Mouse (Mus musculus): ENCODE results near the gene Brca2. TPM values are rescaled to one million over a fixed set of nuclear protein-coding genes. Genes with fewer than 3 reads are reported as not detected.
A peak's percentile ranks its signal among the peaks of the same experiment; 100 is the strongest.
"Not testable (repeated sequence)": the region's sequence is repeated elsewhere in the genome, so short reads cannot be mapped to it uniquely, and the experiment has no call there.

Brca2 gene
- 16.0 and 19.2 TPM in 2 replicates for polyA plus RNA-seq (2016; fragmentation: Nextera tagmentation; extraction: Ambion mirVana)

GRCm38 (mm10) chr5:150521937-150522866, at the start of gene Brca2:
TSS of gene Brca2 (plus strand) at chr5:150522630.
- WGBS = 6% methylated on average over 63 of the region's 63 CpGs
- peaks cover 3% of the 10 kb centered on the region; the same call in 1 of the 2 replicates for H3K4me1 ChIP-seq
- H3K4me2 ChIP-seq (replicated peaks) = peak within 1 kb of the TSS; percentile 54
- no peaks in the 10 kb centered on the region for H3K9me3 ChIP-seq
- peak within 1 kb of the TSS; percentile 84 for H3K9ac ChIP-seq
- ATAC-seq (ENCODE audit: low FRiP score, low read depth) = peak; percentile 96
- peak within 1 kb of the TSS; percentile 80 for H3K4me3 ChIP-seq
- H3K27ac ChIP-seq = no peak within 1 kb of the TSS
- H3K36me3 ChIP-seq = no peaks in the 10 kb centered on the region
- H3K27me3 ChIP-seq (replicated peaks) = no peaks in the 10 kb centered on the region

- Histone ChIP-seq H3K9ac (no peak overlapping the region), H3K4me1 (no peaks in the 10 kb centered on the region), H3K4me2 (replicated peaks) (no peak overlapping the region), H3K4me3 (no peak overlapping the region), H3K36me3 (peaks cover 13% of the 10 kb centered on the region), H3K9me3 (no peaks in the 10 kb centered on the region; the same call in 1 of the 2 replicates), H3K27me3 (replicated peaks) (no peaks in the 10 kb centered on the region), H3K27ac (no peak overlapping the region)
- no peak for ATAC-seq (ENCODE audit: low FRiP score, low read depth)
- 74% methylated on average over 4 of the region's 4 CpGs for whole genome bisulfite sequencing
Measured at GRCm38 (mm10) chr5:150477364-150477763, 45.1 kb upstream of the Brca2 start.

- Histone ChIP-seq H3K4me1 (no peaks in the 10 kb centered on the region), H3K27ac (no peak overlapping the region), H3K9me3 (no peaks in the 10 kb centered on the region), H3K4me2 (replicated peaks) (no peak overlapping the region), H3K36me3 (peaks cover 11% of the 10 kb centered on the region; the same call in 1 of the 2 replicates), H3K9ac (no peak overlapping the region), H3K27me3 (replicated peaks) (no peaks in the 10 kb centered on the region), H3K4me3 (no peak overlapping the region)
- 76% methylated on average over 4 of the region's 4 CpGs for WGBS
- no peak for ATAC-seq (ENCODE audit: low FRiP score, low read depth)
Measured at GRCm38 (mm10) chr5:150478612-150479011, 43.8 kb upstream of the Brca2 start.

GRCm38 (mm10) chr5:150485198-150485597, 37.2 kb upstream of the Brca2 start:
- H3K4me3 ChIP-seq = no peak overlapping the region
- 72% methylated on average over 3 of the region's 3 CpGs for WGBS
- H3K9ac ChIP-seq = no peak overlapping the region
- ATAC-seq (ENCODE audit: low FRiP score, low read depth) = no peak
- no peaks in the 10 kb centered on the region for H3K27me3 ChIP-seq (replicated peaks)
- no peak overlapping the region for H3K27ac ChIP-seq
- no peaks in the 10 kb centered on the region for H3K4me1 ChIP-seq
- H3K9me3 ChIP-seq = no peaks in the 10 kb centered on the region
- peaks cover 19% of the 10 kb centered on the region; the same call in 1 of the 2 replicates for H3K36me3 ChIP-seq
- H3K4me2 ChIP-seq (replicated peaks) = no peak overlapping the region

- no peaks in the 10 kb centered on the region for H3K27me3 ChIP-seq (replicated peaks)
- no peak overlapping the region for H3K4me2 ChIP-seq (replicated peaks)
- no peaks in the 10 kb centered on the region for H3K4me1 ChIP-seq
- H3K36me3 ChIP-seq = no peaks in the 10 kb centered on the region
- no peak overlapping the region for H3K9ac ChIP-seq
- 80% methylated on average over 3 of the region's 3 CpGs for WGBS
- H3K27ac ChIP-seq = no peak overlapping the region
- ATAC-seq (ENCODE audit: low FRiP score, low read depth) = no peak
- no peaks in the 10 kb centered on the region for H3K9me3 ChIP-seq
- no peak overlapping the region for H3K4me3 ChIP-seq
Measured at GRCm38 (mm10) chr5:150490285-150490684, 32.1 kb upstream of the Brca2 start.

- Histone ChIP-seq H3K9ac (no peak overlapping the region), H3K9me3 (no peaks in the 10 kb centered on the region), H3K4me1 (no peaks in the 10 kb centered on the region), H3K27ac (no peak overlapping the region), H3K4me3 (no peak overlapping the region), H3K27me3 (replicated peaks) (no peaks in the 10 kb centered on the region), H3K36me3 (peaks cover 3% of the 10 kb centered on the region), H3K4me2 (replicated peaks) (no peak overlapping the region)
- WGBS = 73% methylated on average over 8 of the region's 8 CpGs
- no peak for ATAC-seq (ENCODE audit: low FRiP score, low read depth)
Measured at GRCm38 (mm10) chr5:150490821-150491220, 31.6 kb upstream of the Brca2 start.

- H3K4me2 ChIP-seq (replicated peaks); H3K27me3 ChIP-seq (replicated peaks); H3K27ac ChIP-seq; H3K4me1 ChIP-seq; ATAC-seq (ENCODE audit: low FRiP score, low read depth); H3K9me3 ChIP-seq; H3K9ac ChIP-seq; H3K4me3 ChIP-seq: not testable (repeated sequence)
- H3K36me3 ChIP-seq = peaks cover 10% of the 10 kb centered on the region
- 92% methylated on average over 4 of the region's 4 CpGs for WGBS
Measured at GRCm38 (mm10) chr5:150491573-150492173, 30.8 kb upstream of the Brca2 start.

- Histone ChIP-seq H3K27me3 (replicated peaks) (no peaks in the 10 kb centered on the region), H3K4me1 (no peaks in the 10 kb centered on the region), H3K27ac (no peak overlapping the region), H3K9ac (no peak overlapping the region), H3K4me2 (replicated peaks) (no peak overlapping the region), H3K36me3 (peaks cover 10% of the 10 kb centered on the region), H3K4me3 (no peak overlapping the region), H3K9me3 (no peaks in the 10 kb centered on the region)
- WGBS = 46% methylated on average over 6 of the region's 6 CpGs
- 0 out of 2 replicates have a peak, but pooled peaks have one; percentile 48 for ATAC-seq (ENCODE audit: low FRiP score, low read depth)
Measured at GRCm38 (mm10) chr5:150495792-150496191, 26.6 kb upstream of the Brca2 start.

- ATAC-seq (ENCODE audit: low FRiP score, low read depth) = no peak
- Histone ChIP-seq H3K27ac (no peak overlapping the region), H3K4me3 (no peak overlapping the region), H3K9me3 (no peaks in the 10 kb centered on the region), H3K36me3 (no peaks in the 10 kb centered on the region), H3K27me3 (replicated peaks) (no peaks in the 10 kb centered on the region), H3K9ac (no peak overlapping the region), H3K4me2 (replicated peaks) (no peak overlapping the region), H3K4me1 (no peaks in the 10 kb centered on the region)
- 88% methylated on average over 6 of the region's 6 CpGs for WGBS
Measured at GRCm38 (mm10) chr5:150510451-150511225, 11.8 kb upstream of the Brca2 start.

- no peak for ATAC-seq (ENCODE audit: low FRiP score, low read depth)
- no peak overlapping the region for H3K4me2 ChIP-seq (replicated peaks)
- no peak overlapping the region for H3K27ac ChIP-seq
- no peaks in the 10 kb centered on the region for H3K36me3 ChIP-seq
- no peaks in the 10 kb centered on the region for H3K4me1 ChIP-seq
- H3K9me3 ChIP-seq = no peaks in the 10 kb centered on the region
- no peak overlapping the region for H3K4me3 ChIP-seq
- no peaks in the 10 kb centered on the region for H3K27me3 ChIP-seq (replicated peaks)
- no peak overlapping the region for H3K9ac ChIP-seq
- WGBS = 78% methylated on average over 4 of the region's 4 CpGs
Measured at GRCm38 (mm10) chr5:150513264-150513663, 9.2 kb upstream of the Brca2 start.

- Histone ChIP-seq H3K4me3 (no peak overlapping the region), H3K4me1 (no peaks in the 10 kb centered on the region), H3K27ac (no peak overlapping the region), H3K27me3 (replicated peaks) (no peaks in the 10 kb centered on the region), H3K9ac (no peak overlapping the region), H3K9me3 (no peaks in the 10 kb centered on the region), H3K4me2 (replicated peaks) (no peak overlapping the region), H3K36me3 (no peaks in the 10 kb centered on the region)
- WGBS = 86% methylated on average over 1 of the region's 1 CpGs
- ATAC-seq (ENCODE audit: low FRiP score, low read depth) = no peak
Measured at GRCm38 (mm10) chr5:150514027-150514426, 8.4 kb upstream of the Brca2 start.

- H3K27me3 ChIP-seq (replicated peaks) = no peaks in the 10 kb centered on the region
- no peak for ATAC-seq (ENCODE audit: low FRiP score, low read depth)
- H3K36me3 ChIP-seq = no peaks in the 10 kb centered on the region
- H3K27ac ChIP-seq = no peak within 1 kb of the TSS
- no peaks in the 10 kb centered on the region for H3K4me1 ChIP-seq
- no peaks in the 10 kb centered on the region for H3K9me3 ChIP-seq
- 58% methylated on average over 4 of the region's 4 CpGs for WGBS
- H3K4me2 ChIP-seq (replicated peaks) = no peak within 1 kb of the TSS
- no peak within 1 kb of the TSS for H3K4me3 ChIP-seq
- no peak within 1 kb of the TSS for H3K9ac ChIP-seq
Measured at GRCm38 (mm10) chr5:150518064-150518463, 4.4 kb upstream of the Brca2 start, which contains the start of gene Zar1l. TSS of gene Zar1l (minus strand) at chr5:150518164.

Data from neural tube, embryonic 12.5 days (tissue).